Mouse (Mus musculus): ENCODE measurements at regions not wholly inside any gene's neighbourhood (a gene's known extent, or its start where the extent isn't known, plus 50 kb on each side); places are given as distances from the start of the nearest gene placed in this dataset.
"Not testable (repeated sequence)": the region's sequence is repeated elsewhere in the genome, so short reads cannot be mapped to it uniquely, and the experiment has no call there.

DNA sequence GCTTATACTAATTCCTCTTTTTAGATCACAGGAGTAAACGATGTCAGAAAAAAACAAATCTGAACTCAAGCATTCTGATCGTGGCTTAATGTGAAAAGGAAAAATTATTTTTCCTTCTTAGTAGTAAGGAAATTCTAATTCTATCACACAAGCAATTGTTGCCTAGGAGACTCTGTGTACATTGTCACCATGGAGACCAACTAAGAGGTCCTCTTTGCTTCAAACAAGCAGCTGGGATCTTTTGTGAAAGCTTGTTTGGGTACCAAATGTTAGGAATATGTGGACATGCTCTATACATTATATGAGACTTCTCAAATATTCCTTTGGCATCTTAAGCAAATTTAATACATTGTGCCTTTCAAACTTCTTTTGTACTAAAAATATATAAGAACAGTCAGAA is 345.9 kb upstream of the Atp10a start:
- no peak for DNase-seq

DNA sequence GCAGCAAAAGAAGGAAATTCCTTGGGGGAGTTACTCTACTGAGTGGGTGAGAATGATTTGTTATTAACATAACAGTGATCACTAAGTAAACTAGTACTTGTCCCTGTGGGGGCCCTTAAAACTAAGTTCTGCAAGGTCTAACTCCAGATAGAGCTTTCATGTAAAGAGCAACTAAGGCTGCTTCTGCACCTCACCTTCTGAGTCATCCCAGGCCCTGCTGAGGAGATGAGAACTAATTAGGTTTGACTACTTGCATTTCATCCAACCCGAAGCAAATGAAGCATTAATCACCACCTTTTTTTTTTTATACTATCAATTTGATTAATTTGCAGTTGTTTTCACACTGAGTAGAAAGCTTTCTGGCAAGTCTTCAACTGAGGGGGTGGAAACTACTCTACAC is 333.6 kb upstream of the Atp10a start:
- no peak for DNase-seq

DNA sequence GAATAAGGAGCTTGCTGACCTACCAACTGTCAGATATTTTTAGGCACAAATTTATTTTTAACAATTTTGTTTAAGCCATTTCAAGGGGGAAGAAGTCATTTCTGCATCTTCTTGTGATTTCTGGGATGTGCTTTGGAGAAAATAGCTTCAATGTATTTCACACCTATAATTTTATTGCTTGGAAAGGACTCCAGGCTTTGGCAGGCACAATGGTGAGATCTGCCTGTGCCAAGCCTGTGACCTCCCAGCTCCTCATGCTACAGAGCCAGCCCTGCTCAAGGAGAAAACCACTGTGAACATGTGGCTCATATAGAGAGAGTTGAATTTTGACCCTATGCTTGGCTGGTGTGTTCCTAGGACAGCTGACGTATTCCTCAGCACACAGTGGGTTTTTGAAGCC is 288.6 kb upstream of the Atp10a start:
- DNase-seq: no peak

DNA sequence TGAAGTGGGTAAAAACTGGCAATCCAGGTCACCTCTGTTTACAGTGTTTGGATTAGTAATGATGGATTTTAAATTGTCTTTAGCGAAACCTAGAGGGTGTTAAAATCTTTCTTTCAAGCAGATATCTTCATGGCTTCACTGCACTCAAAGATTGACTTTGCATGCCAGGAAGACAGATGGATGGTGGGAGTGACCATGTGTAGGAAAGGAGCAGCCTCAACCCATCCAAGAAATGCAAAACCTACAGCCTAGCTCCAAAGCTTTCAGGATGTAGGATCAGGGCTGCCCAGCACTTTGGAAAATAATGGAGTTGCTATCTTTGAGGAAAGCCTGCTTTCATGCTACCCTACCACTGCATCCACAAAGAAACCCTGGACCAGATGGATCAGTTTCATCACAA is 272.6 kb upstream of the Atp10a start:
- no peak for DNase-seq

DNA sequence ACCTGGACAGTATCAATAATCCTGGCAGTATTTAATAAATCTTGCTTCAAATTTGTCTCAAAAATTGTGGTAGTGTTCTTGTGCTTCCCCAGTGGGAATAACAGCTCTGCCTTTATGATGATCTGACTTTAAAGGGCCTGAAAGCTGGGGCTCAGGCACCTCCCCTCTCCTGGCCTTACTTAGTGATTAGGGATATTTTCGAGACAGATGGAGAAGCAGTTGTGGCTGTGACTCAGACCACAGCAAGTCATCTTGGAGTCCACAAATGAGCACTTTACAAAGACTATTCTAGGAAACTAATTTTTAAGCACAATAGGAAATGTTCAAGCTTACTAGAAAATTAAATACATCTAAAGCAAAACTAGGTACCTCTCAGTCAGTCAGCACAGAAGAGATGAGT is 267.6 kb upstream of the Atp10a start:
- DNase-seq: no peak

DNA sequence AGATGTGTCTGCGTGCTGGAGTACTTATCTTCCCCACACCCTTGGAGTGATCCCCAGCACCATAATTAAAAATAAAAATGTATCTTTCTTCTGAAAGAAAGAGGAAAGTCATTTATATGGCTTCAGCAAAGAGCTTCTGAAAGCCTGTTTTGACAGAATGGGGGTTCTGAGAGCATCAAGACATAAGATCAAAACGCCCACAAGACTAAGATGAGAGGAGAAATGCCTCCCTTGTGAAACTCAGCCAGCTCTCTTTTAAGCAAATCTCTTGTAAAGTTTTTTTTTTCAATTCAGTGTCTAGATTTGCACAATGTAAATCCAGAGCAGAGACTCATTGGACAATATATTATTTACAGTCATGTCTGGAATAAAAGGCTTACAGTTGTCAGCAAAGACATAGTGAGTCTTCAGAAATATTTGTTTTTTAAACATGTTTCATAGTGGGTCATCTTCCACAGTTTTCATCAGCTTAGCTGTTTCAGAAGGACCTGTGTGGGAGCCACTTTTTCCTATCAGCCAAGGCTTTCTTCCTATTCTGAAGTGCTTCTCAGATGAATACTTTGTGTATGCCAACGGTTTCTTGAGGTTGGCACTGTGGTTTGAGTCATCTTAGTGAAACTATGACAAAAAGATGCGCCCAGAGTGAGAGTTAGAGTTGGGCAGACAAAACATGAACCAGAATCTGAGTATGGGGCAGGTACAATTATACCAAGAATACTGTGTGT is 263.4 kb upstream of the Atp10a start:
- no peak for DNase-seq

DNA sequence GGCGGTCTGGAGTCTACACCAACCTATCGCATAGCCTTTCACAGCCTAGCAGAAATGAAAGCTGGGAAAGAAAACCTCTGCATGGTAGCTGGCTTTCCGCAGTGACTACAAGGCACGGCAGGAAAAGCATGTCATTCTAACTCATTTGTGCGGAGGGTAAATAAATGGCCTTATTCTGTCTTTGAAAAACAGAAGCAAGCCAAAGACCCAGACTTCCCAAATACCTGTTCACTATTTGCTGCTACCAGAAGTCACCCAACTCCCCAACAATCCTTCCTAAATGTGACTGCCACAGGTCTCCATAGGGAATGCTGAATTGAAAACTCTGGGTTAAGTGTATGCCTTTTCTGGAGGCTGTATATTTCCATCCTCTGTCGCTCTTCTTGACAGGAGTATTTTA is 258.0 kb upstream of the Atp10a start:
- no peak for DNase-seq

DNA sequence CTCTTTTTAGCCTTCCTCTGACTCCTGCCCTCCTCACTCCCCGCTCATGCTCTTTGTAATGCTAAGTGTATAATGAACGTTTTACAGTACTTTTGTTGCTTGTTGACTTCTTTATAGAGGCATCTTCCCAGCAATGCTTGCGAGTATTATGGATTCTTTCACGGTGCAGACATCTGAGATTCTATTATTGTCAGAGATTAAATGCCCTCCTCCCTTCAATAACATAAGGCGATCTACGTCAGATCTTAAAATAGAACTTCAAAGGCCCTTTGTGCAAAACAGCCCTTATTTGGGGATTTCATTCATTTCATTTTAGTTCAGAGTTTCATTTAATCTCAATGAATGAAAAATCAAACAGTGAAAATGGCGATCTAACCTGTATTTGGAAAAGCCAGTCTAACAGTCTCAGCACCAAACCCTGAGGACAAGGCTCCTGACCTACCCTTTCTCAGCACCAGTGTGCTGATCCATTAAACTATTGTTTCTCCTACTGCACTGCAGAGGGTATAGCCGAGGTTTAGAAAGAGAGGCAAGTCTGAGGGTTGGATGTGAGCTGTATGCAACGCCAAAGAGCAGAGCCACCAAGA is 257.3 kb upstream of the Atp10a start:
- DNase-seq: no peak

DNA sequence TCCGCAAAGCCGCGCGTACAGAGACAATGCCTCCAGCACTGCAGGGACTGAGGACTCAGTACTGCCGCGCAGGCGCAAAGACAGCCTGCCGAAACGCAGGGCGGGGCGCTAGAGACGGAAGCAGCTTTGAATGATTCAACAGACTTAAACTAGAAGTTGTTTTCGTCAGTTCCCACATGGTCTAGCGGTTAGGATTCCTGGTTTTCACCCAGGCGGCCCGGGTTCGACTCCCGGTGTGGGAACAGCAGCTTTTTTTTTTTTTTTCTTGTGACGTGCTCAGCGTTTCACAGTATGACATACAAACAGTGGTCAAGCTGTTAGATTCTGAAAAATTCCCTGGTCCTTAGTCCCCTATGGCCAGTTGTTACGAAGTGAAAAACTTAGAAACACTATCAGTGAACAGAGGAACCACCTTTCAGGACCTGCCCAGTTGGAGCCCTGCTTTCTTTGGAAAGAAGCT is 256.8 kb upstream of the Atp10a start:
- peak; percentile 96 for DNase-seq

DNA sequence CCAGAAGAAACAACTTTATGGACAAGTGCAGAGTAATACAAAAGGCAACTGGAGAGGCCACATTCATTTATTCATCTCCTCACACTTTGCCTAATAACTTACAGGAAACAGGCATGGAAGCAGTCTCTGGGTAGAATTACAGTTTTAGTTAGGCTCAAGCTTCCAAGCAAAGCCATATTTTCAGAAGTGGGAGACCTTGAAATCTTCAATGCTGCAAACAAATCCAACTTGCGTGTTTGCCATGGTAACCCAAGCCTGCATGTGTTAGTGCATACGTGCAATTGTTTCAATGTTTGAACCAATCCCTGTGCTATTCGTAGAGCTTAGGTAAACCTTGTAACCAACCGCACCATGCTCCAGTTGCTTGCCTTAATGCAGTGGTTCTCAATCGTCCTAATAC is 256.3 kb upstream of the Atp10a start:
- no peak for DNase-seq

DNA sequence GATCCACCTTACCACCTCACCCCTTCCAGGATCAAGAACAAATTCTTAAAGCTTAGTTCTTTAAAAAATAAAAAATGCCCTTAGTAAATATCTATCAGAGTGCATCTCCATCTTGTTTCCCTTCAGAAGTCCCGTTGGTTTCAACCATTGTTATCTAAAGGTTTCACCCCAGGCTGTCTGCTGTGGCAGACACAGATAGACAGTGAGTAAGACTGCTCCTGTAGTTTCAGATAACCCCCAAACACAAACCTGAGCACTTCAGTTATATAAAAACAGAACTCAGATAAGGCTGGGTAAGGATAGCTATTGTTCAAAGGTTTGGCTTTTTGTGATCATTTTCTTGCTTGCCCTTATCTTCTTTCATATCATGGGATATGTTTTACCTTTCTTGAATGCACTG is 255.4 kb upstream of the Atp10a start:
- no peak for DNase-seq

DNA sequence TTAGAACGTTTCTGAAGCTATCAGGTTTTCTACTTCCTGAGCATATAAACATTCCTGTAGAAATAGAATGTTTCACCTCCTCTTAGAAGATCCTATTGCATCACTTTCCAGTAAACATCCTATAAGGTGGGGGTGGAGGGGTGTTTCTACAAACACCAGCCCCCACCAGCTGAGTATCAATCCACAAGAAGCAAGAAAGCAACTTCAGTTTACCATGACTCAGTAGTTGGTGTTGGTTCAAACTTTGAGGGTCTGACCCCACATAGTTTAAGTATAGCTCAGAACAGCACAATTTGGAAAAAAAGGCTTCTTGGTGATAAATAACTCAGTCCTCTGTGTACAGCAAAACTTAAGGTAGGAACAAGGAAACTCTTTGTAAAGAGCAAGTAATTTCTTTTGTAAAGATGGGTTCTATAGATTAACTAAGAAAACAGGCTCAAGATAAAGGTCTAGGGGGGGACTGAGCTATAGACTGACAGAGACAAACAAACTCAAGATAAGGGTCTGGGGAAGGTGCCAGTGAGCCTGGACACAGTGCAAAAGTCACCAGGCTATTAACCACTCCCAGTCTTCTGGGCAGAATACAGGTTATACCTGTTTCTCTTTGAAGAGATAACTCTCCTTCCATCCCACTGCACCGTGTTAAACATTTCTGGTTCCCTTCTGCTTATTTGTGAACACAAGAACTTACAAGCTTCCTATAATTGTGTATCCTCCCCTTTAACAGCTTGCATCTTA is 218.9 kb upstream of the Atp10a start:
- no peak for DNase-seq

DNA sequence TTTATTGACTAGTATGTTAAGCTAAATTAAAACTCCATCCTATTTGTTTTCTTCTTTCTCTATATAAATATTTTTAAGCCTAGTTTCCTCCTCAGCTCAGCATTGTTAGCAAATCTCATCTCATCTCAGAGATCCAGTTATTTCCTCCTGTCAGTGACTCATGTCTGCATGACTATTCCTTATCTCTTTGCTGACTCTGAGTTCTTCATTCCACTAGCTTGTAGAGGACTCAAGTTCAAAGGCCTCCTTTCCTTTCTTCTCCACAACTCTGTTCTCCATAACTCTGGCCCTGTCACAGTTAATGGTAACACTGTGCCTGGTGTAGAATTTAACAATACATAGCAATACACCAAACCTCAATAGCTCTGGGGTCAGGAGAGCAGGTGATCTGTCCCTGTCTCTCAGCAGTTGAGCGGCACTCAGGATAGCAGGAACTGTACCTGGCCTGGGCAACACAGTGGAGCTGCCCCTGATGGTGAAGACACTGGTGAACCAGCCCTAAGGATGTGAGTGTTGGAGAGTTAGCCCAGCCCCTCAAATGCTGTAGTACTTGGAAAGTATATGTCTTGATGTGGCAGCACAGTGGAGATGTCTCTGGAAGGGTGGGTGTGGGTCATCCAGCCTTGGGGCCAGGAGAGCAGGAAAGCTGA is 213.3 kb upstream of the Atp10a start:
- DNase-seq: no peak

DNA sequence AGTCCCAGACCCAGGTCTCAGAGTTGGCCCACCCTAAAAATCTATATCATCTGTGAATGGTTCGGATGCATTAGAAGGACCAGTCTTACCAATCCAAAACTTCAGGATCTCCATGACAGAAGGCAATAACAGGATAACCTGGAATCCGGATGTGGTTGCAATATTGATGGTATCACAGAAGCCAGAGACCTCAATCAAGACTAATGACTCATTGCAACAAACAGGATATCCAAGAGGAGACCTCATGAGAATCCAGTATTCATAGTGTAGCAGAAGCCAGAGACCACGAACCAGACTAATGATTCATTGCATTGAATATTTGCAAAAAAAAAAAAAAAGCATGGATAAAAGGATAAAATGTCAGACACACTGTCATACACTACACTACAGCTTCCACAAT is 212.7 kb upstream of the Atp10a start:
- DNase-seq: no peak

DNA sequence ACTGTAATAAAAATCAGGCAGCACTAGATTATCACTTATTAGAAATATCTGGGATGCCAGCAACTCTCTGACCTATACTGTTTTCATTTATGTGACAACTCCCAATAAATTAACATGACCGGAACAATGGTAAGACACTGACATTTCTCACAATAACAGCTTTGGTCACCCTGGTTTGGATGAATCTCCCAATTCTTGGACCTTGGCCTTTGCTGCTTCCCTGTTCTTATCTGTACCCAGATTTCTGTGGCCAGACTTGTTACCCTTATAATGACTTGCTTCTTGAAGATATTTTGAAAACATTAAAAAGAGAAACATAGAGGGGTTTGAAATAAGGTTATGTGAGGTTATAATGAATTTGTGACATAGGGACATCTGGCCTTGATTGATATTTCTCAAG is 210.2 kb upstream of the Atp10a start:
- no peak for DNase-seq

DNA sequence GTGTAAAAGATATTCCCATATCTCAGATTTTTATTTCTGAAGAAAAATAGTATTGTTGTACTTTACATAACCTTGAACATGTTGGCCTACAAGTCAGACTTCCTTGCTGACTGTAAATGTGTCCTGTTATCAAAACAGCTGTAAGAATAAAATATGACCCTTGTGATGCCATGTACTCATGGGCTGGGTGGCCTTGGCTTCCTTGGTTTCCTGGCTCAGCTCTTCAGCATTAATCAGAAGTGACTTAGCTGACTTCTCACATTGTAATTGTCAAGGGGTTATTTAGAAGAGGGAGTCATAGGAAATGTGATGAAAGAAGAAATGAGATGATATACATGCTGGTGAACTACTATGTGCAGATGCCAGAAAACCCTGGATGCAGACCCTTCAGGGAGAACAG is 209.7 kb upstream of the Atp10a start:
- DNase-seq: no peak

DNA sequence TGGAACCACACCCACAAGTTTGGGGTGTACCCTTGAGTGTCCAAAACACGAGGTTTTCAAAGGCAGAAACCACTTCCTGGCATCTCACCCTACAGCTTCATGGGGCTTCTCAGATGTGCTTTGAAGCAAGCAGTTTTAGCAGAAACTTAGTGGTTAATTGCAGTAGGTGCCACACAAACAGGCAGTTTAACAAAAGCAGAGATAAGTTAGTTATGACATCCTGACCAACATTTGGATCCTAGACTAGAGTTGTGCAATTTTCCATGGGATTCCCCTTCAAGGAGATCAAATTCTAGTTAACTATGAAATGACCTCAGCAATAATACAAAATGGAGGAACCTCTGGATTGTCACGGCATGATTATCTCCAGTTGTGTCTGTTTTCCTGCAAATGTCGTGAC is 207.2 kb upstream of the Atp10a start:
- no peak for DNase-seq

DNA sequence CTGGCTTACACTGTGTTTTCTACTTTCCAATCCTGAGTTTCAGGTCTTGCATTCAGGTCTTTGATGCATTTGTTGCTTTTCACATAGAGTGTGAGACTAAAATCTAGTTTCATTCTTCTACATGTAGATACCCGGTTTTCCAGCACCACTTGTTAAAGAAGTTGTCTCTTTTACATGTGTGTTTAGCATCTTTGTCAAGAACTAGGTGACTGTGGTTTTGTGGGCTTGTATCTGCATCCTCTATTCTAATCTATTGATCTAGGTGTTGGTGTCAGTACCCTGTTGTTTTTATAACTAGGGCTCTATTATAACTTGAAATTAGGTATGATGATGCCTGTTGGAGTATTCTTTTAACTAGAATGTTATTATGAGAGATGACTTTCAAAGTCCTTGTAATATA is 204.0 kb upstream of the Atp10a start:
- no peak for DNase-seq

DNA sequence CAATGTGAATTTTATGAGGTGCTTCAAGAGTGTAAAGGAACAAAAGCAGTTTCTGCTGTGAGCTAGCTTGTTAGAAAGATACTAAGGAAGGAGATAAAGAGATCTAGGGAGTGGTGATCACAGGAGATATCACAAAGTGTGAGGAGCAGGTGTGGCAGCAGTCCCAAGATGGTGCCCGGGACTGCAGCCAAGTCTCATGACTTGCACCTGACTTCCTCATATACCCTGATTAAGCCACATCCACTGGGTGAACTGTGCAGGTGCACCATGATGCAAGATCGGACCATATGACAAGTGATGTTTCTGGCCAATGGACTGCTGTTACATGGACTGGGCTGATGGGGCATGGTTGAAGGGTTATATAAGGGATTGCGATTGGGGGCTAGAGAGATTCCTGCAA is 197.8 kb upstream of the Atp10a start:
- not testable (repeated sequence) for DNase-seq

DNA sequence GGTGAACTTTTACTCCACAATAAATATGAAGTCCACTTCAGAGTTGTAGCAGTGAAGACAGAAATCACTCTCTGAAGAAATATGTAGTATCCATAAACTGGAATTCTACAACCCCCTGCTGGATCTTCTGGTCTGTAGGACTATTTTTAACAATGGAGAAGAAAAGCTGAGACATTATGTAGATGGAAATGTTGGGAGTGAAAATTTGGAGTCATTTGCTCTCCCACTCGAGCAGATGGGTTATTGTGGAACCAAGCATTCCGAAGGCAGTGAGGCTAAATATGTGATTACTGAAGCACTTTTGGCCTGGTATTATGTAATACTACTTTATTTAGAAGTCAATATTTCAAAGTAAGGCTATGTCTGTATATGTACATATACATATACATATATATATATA is 195.0 kb upstream of the Atp10a start:
- DNase-seq: no peak

DNA sequence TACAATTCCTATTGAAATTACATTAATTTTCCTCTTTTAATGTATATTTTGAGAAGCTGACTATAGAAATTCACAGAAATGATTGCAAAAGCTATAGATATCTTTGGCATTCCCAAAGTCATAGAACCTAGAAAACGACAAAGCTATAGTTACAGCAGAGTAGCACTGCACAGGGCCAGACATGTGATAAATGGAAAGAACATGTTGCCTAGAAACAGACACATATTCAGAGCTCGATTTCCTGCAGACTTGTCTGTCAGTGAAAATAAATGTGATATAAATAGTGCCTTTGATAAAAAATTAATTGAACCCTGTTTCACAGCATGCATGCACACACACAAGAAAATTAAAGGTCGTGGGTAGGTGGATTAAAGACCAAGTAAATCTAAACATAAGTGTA is 182.8 kb upstream of the Atp10a start:
- DNase-seq: no peak

DNA sequence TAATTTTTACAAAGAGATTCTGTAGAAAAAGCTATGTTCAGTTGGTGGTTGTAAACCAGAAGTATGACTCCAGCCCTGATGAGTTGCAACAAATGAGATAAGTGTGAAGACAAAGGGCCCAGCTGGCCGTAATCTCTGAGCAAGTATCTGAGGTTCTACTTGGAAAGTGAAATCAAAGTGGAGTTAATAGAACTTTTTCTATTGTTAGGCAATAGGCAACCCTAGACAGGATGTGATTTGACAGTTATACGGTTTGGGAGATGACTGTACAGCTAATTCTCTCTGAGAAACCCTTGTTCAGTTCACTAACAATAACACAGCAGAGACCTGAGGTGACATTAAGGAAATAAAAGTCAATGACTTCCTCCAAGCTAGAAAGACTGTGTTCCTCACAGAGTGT is 180.8 kb upstream of the Atp10a start:
- DNase-seq: no peak

DNA sequence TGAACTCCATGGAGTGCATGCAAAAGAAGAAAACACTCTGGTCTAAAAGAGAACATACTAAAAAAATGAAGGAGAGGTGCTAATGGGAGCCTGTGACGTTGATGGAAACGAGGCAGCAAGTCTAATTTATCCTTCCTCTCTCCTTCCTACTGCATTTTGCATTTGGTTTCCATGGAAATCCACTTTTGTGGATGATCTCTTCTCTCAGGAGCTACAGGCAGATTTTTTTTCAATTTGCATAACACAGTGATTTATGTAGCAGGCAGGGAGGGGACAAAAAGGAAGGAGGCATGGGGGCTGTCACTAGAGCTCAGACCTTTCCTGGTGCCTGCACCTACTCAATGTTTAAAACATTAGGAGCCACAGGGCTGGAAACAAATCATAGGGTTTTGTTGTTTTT is 167.7 kb upstream of the Atp10a start:
- no peak for DNase-seq
